Mouse (Mus musculus) spleen, postnatal 4 days (tissue): ENCODE measurements at regions not wholly inside any gene's neighbourhood (a gene's known extent, or its start where the extent isn't known, plus 50 kb on each side); places are given as distances from the start of the nearest gene placed in this dataset.

ENCODE experiments used
- DNase-seq, 2 experiments: peaks; one replicate each; pipeline ENCODE4 v3.0.0; 2022; ENCODE audit warnings: low spot score in 2 of 2

DNA sequence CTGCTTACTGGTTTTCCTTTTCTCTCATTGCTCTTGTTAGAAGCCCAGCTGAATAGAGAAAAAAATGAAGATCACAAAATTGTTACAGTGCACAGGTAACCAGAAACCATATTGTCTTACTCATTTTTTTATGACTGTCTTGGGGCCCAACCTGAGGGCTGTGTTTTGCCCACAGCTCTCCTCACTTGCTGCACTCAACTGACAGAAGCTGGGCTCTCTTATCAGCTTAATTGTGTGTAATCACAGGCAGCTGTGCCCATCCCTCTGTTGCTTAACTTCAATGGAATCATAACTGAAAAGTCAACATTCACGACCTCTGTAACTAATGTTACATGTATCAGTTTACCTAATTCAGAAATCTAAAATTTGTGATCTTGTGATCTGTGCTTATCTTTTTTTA, 95.1 kb upstream of the Ankrd50 start:
- no peak for DNase-seq

GRCm38 (mm10) chr3:38577890-38578628, 93.4 kb upstream of the Ankrd50 start:
- no peak for DNase-seq

DNA sequence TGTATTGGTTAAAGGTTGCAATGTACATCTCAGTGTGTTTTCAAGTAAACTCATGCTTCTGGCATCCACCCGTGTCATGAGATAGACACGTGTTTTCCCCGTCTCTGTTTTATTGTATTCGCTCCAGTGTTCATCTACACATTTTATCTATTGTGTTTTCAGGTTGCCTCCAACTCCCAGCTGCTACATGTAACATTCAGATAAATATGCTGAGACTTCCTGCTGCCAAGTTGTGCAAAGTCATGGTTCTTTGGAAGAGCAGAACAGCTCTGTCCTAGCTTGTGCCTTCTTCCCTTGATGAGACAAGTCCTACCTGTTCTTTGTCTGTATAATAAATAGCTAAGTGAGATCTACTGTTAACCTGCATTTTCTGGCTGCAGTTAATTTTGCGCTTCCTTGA, 89.0 kb upstream of the Ankrd50 start:
- no peak for DNase-seq

DNA sequence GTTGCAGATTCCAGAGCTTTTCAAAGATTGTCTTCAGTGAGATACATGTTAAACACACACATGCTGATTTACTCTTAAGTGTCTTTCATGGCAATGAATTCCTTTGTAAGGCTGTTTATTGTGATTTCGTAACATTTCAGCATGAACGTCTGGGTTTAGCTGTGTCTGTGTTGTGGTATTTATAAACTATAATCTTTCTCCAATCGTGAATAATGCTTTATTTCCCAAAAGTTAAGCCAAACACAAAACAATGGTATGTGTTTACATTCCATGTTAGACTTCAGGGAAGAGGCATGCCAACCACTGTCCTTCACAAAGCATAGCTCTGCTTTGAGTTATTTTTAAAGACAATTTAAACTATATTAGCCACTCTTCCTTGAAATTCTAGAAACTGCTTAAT, 87.5 kb upstream of the Ankrd50 start:
- no peak for DNase-seq

DNA sequence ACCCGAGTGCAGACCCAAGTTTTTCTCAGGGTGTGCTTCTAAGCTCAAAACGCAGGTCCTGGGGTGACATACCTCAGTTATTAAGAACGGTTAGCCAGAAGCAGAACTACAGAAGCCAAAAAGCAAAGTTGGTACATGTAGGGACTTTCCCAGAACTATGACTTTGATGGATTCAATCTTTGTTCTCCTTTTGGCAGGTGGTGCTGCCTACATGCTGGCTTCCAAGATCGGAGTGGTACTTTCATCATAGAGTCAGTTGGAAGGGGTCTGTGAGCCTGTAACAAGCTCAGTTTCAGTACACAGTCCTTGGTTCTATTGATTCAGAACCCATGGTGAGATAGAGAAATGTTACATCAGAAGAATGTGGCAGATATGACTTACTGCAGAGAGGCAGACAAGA, 86.6 kb upstream of the Ankrd50 start:
- DNase-seq: no peak

DNA sequence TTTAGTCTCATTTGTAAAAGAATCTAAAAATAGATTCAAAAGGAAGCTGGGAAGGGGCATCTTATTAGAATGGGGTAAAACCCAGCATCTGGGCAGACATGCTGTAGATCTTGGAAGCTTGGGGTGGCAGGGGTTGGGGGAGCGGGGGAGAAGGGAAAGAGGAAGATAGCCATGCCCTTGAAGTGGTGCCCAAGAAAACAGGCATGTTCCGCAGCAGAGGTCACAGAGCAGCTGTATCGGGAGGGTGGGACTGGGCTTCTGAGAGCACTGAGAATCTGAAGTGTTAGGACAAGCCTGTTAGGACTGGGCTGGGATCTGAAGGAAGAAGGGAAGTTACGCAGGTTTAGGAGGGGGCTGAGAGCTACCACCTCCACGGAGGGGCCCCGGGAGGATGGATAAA, 84.4 kb upstream of the Ankrd50 start:
- DNase-seq: no peak

GRCm38 (mm10) chr3:38568596-38568975, 83.9 kb upstream of the Ankrd50 start:
- no peak for DNase-seq

GRCm38 (mm10) chr3:38567946-38568595, 83.4 kb upstream of the Ankrd50 start:
- no peak for DNase-seq

- no peak for DNase-seq
These were observed 81.9 kb upstream of the Ankrd50 start for GRCm38 (mm10) chr3:38566576-38566975.

DNA sequence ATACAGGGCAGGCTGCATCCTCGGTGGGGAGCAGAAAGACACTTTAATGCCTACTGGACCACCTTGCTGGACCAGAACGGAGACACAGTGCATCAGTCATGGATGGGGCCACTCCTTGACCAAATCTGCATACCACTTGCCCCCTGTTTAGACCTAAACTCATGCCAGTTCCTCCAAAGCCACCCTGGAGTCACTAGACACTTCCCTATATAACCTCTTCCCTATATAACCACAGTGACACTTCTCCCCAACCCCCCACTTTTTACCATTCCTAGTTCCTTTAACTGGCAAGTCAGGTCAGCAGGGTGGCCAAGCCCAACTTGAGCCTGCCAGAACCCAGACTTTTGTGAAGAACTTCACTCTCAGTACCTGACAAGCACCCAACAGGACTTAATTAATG, 80.2 kb upstream of the Ankrd50 start:
- DNase-seq: no peak

- DNase-seq: no peak
These were observed 79.7 kb upstream of the Ankrd50 start for GRCm38 (mm10) chr3:38564364-38564763.

GRCm38 (mm10) chr3:38561186-38561585, 76.5 kb upstream of the Ankrd50 start:
- no peak for DNase-seq

DNA sequence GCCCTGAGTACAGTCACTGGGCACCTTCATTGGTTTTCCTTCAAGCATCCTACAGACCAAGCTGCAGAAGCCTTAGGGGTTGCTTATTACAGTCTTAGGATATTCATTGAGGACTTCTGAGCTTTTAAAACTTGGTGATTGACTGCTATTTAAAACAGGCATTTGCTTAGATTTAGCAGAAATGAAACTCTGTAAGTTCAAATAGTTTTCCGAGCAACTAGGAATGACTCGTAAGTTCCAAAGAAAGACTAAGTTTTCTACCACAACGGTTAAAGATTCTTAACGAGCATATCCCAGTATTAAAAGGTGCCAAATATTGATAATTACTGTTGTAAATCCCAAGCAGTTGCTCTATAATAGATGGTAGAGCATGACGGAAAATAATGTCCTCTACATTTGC, 71.3 kb upstream of the Ankrd50 start:
- no peak for DNase-seq

DNA sequence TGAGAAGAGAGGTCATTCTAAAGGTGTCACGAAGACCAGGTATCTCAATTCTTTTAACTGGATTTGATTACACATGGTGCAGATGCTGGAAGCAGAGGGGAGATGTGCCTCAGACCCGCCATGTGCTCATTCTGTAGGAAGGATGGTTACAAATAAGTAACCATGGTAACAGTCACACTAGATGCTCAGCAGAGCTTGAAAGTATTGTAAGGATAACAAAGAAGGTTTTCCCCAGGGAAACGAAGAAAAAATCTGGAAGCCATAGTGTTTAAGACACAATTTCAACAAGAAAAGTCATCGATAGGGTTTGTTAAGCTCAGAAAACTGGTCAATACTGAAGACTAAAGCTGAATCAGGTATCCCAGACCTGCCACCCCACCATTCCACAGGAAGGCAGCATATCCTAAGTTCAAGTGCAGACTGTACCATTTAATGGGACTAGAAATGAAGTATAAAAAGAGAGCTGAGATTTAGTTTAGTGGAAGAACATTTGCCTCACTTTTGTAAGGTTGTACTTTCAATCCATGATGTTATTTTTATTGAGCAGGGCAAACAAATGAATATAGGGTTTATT, 68.9 kb upstream of the Ankrd50 start:
- no peak for DNase-seq

DNA sequence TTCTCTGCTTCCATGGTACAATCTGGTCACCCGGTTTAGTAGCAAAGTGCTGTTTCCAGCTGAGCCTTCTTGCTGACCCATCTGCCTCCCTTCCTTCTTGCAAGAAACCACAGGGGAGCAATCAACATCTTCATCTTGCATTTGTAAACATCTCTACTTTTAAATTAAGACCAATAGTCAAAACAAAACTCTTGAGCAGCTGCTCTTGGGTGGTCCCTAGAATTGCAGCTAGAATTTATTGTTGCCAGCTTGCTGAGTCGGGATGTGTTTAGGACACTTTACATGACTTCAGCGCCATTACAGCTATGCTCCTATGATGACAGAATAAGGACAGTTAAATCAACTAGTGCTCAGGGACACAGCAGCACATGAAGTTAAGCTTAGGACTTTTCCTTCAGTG, 62.4 kb upstream of the Ankrd50 start:
- no peak for DNase-seq

DNA sequence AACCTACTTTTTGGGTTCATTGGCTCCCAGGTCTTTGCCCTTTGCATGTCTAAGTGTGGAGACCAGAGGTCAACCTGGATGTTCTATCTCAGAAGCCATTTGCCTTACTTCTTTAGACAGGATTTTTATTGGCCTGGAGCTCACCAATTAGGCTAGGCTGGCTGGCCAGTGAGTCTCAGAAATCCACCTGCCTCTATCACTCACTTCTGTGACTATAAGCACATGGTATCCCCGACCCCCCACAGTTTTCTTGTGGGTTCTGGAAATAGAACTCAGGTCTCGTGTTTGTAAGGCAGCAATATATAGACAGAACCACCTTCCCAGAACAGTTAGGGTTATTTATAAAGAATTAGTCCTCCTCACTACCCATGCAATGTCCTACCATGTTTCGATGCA, 60.9 kb upstream of the Ankrd50 start:
- no peak for DNase-seq

GRCm38 (mm10) chr3:38544718-38545500, 60.3 kb upstream of the Ankrd50 start:
- no peak for DNase-seq

GRCm38 (mm10) chr3:38543816-38544215, 59.2 kb upstream of the Ankrd50 start:
- no peak for DNase-seq

- DNase-seq: no peak
These were observed 56.7 kb upstream of the Ankrd50 start for GRCm38 (mm10) chr3:38541296-38541695.

- DNase-seq: no peak
These were observed 53.7 kb upstream of the Ankrd50 start for GRCm38 (mm10) chr3:38538309-38538708.

GRCm38 (mm10) chr3:38537770-38538169, 53.1 kb upstream of the Ankrd50 start:
- DNase-seq: no peak
